Mouse (Mus musculus): ENCODE results near the gene Mrps14.

- no peak for TF ChIP-seq CTCF (IDR thresholded peaks at IDR 0.05; ENCODE audit: low read depth, low read length)
- no peak for TF ChIP-seq GATA1 (IDR thresholded peaks at IDR 0.05; ENCODE audit: borderline replicate concordance, low read length)
- no peak for TF ChIP-seq TAL1 (conservative IDR thresholded peaks at IDR 0.05; ENCODE audit: low read depth, low read length)
- TF ChIP-seq POLR2AphosphoS5 (IDR thresholded peaks at IDR 0.05; ENCODE audit: insufficient replicate concordance, low read depth, low read length): no peak
- TF ChIP-seq GATA2 (IDR thresholded peaks at IDR 0.05; ENCODE audit: borderline replicate concordance, low read depth, low read length): no peak
Measured at GRCm38 (mm10) chr1:160232113-160232512, 37.1 kb downstream of the Mrps14 start.

Measured in G1E (cell line).